Mouse (Mus musculus): ENCODE data around the gene Igfbp2.

Gene Igfbp2

GRCm38 (mm10) chr1:72809304-72809703, 15.0 kb upstream of the Igfbp2 start:
- POLR2A ChIA-PET = interaction anchor here in 3 of 4 experiments (0.5 to 8.9 kb wide), 13 partner anchors 7 to 62 kb away, joined by 3 to 276 read pairs (median 11); partner anchors contain the start of gene Igfbp2 (in 3 of the 3)
- CTCF ChIA-PET = no interaction called here

DNA sequence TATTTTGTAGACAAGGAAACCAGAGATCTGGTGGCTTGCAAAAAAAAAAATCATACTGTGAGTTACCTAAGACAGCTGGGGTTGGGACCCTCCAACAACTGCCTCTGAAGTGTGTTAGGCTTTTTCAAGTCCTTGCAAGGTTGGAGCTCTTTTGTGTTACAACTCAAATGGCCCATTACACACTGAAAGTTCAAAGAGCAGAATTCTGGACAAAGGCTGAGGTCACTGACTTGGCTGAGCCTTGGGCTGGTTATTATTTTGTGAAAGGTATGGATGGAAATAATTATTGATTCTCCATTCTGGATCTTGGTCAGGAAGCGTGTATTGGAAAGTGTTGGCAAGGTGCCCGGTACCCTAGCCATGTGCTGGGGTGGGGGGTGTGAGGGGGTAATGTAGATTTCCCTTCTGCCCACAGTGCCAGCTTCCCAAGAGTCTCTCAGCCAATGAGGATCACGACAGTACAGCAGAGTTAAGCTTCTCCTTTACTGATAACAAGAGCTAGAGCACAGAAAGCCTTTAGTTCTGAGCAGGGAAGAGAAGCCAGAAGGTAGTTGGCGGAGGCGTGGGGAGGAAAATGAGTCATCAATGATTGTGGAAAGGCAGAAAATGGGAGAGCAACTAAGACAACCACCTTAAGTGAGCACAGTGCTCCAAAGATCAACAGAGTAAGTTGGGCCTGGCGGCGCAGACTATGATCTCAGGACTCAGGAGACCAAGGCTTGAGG, 14.2 kb upstream of the Igfbp2 start:
- POLR2A ChIA-PET = interaction anchor here in 3 of 4 experiments (0.5 to 7.6 kb wide), 15 partner anchors 8 to 1161 kb away, joined by 3 to 95 read pairs (median 5); partner anchors contain the start of gene Igfbp2 (in 3 of the 3)
- CTCF ChIA-PET = interaction anchor here in 1 of 4 experiments (0.5 kb wide), 1 partner anchor 8 kb away, joined by 3 read pairs; no protein-coding TSS in a partner anchor

DNA sequence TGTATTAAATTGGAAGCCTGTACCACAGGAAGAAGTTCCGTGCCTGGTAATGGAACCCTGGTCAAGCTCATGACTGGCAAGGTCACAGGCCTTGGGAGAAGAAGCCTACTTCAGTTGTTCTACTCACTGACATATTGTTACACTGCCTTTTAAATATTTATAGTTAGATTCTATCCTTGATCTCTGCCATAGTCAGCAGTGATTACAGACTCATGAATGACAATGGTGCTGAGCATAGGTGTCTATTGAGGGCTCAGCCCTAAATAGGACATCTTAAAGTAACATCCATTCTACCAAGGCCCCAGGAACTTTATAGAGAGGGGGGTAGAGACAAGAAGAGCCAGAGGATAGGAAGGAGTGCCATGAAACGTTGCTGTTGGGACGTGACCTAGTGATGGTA, 13.2 kb upstream of the Igfbp2 start:
- ChIA-PET POLR2A (interaction anchor here in 3 of 4 experiments (0.5 to 7.6 kb wide), 13 partner anchors 8 to 1162 kb away, joined by 3 to 95 read pairs (median 6); partner anchors contain the start of gene Igfbp2 (in 3 of the 3)), CTCF (interaction anchor here in 1 of 4 experiments (0.5 kb wide), 1 partner anchor 9 kb away, joined by 3 read pairs; no protein-coding TSS in a partner anchor)

- ChIA-PET POLR2A (interaction anchor here in 3 of 4 experiments (0.5 to 7.6 kb wide), 18 partner anchors 8 to 569 kb away, joined by 3 to 95 read pairs (median 4); partner anchors contain the start of gene Igfbp2 (in 3 of the 3)), CTCF (interaction anchor here in 2 of 4 experiments (0.5 to 0.6 kb wide), 2 partner anchors 24 to 432 kb away, joined by 3 to 4 read pairs; no protein-coding TSS in a partner anchor)
Observed at GRCm38 (mm10) chr1:72813089-72813638, 11.1 kb upstream of the Igfbp2 start.

- ChIA-PET CTCF (interaction anchor here in 2 of 4 experiments (0.5 to 0.7 kb wide), 3 partner anchors 18 to 433 kb away, joined by 3 to 4 read pairs (median 3); no protein-coding TSS in a partner anchor), POLR2A (interaction anchor here in 3 of 4 experiments (0.6 to 7.6 kb wide), 26 partner anchors 8 to 1095 kb away, joined by 3 to 95 read pairs (median 4); partner anchors contain the start of gene Igfbp2 (in 3 of the 3))
Observed at GRCm38 (mm10) chr1:72813639-72814403, 10.5 kb upstream of the Igfbp2 start.

DNA sequence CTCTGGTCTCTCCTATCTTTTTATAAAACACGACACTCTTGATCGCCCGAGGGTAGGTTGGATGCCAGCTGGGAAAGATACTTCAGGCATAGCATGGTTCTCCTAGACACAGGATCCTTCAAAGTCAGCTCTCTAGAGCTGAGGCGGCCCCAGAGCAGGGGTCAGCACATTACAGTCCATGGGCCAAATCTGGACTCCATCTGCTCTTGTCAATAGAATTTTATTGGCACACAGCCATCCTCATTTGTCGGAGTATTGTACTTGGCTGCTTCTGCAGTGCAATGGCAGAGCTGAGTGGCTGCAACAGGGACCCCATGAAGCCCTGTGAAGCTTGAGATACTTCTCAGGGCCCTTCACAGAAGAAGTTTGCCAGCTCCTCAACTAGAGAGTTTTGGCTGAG, 9.1 kb upstream of the Igfbp2 start:
- POLR2A ChIA-PET = interaction anchor here in 3 of 4 experiments (0.6 to 7.6 kb wide), 11 partner anchors 8 to 507 kb away, joined by 3 to 95 read pairs (median 9); partner anchors contain the start of genes Igfbp2 (in 3 of the 3) and Rpl37a (in 1 of the 3)

DNA sequence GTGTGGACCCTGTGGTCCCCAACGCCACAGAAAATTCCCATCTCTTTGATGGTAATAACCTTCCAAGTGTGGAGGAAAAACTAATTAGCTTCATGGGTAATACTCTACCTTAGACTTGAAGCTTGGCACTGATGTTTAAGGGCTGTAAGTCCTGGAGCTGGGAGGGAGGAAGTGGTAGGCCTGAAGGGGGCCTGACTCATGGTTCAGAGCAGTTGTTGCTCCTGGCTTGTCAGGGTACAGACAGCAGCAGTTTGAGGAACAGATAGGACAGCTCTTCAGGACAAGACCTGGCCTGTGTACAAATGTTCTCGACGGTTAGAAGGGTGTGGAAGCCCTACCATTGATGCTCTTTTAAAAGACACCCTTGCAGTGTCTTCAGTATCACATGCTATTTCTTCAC, 8.7 kb upstream of the Igfbp2 start:
- POLR2A ChIA-PET = interaction anchor here in 3 of 4 experiments (0.6 to 7.6 kb wide), 9 partner anchors 8 to 104 kb away, joined by 3 to 95 read pairs (median 16); partner anchors contain the start of genes Igfbp2 (in 2 of the 3) and Rpl37a (in 1 of the 3)
- CTCF ChIA-PET = no interaction called here

More for the DNA sequence above, 9.1 kb upstream of the Igfbp2 start:
- CTCF ChIA-PET = no interaction called here

DNA sequence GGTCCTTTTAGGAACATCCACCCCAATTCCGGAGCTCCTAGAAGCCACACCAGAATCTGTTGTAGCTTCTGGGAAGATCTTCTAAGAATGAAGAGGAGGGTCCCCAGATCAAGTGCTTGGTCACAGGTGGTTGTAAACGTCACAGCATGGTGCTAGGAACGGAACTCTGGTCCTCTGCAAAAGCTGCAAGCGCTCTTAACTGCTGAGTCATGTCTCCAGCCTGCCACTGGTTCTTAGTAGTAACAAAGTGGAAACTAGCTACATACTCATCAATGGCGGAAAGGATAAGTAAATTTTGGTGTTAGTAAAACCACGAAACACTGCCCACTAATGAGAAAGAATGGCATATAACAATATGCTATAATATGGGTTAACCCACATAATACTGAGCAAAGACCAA, 4.3 kb upstream of the Igfbp2 start:
- ChIA-PET POLR2A (interaction anchor here (0.8 to 9.1 kb wide), 17 partner anchors 8 to 105 kb away, joined by 3 to 328 read pairs (median 4); no protein-coding TSS in a partner anchor), CTCF (interaction anchor here in 1 of 4 experiments (0.5 kb wide), 1 partner anchor 701 kb away, joined by 4 read pairs; no protein-coding TSS in a partner anchor)

- ChIA-PET POLR2A (interaction anchor here (0.5 to 9.1 kb wide), 51 partner anchors 8 to 1553 kb away, joined by 3 to 328 read pairs (median 11); partner anchors contain the start of genes Rpl37a (in 2 of the 4) and Smarcal1 (in 1 of the 4)), CTCF (interaction anchor here in 1 of 4 experiments (1.1 to 1.3 kb wide), 2 partner anchors 103 to 108 kb away, joined by 3 to 9 read pairs; no protein-coding TSS in a partner anchor)
Observed at GRCm38 (mm10) chr1:72822893-72823292, 1.4 kb upstream of the Igfbp2 start.

DNA sequence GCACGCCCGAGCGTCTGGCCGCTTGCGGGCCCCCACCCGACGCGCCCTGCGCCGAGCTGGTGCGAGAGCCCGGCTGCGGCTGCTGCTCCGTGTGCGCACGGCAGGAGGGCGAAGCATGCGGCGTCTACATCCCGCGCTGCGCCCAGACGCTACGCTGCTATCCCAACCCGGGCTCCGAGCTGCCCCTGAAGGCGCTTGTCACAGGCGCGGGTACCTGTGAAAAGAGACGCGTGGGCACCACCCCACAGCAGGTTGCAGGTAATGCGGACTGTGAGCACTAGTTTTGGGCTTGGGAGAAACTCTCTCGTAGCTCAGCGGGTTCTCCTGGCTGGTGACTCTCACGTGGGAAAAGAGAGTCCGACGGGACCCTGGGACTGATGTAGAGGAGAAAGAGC, 401 bp downstream of the Igfbp2 start:
- ChIA-PET CTCF (interaction anchor here in 2 of 4 experiments (0.5 to 1.1 kb wide), 4 partner anchors 19 to 597 kb away, joined by 3 to 5 read pairs (median 4); no protein-coding TSS in a partner anchor), POLR2A (interaction anchor here (0.6 to 9.1 kb wide), 72 partner anchors 8 to 608 kb away, joined by 3 to 328 read pairs (median 6); partner anchors contain the start of genes Rpl37a (in 2 of the 4), Igfbp5 (in 1 of the 4), Pecr (in 1 of the 4) and Tmem169 (in 1 of the 4))

DNA sequence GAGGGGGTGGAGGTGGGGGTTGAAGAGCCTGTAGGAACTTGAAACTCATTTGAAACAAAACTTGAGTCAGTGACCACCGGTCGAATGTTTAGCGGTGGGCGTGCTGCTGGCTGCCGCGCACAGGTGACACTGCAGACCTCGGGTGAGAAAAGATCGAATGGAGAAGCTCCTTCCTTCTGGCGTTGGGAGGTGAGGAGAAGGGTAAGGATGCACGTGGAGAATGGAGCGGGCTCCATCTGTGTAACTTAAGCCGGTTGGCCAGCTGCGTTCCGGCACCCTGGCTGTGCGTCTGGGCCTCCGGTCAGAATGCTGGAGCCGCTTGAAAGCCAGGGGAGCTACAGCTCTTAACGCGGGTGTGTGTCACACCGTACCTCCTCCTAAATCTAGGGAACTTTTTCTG, 983 bp downstream of the Igfbp2 start:
- CTCF ChIA-PET = interaction anchor here in 2 of 4 experiments (0.6 to 1.1 kb wide), 3 partner anchors 19 to 598 kb away, joined by 3 to 4 read pairs (median 3); no protein-coding TSS in a partner anchor
- POLR2A ChIA-PET = interaction anchor here (0.6 to 9.1 kb wide), 75 partner anchors 8 to 914 kb away, joined by 3 to 328 read pairs (median 4); partner anchors contain the start of genes Rpl37a (in 2 of the 4), Igfbp5 (in 1 of the 4), Pecr (in 1 of the 4) and Tmem169 (in 1 of the 4)

DNA sequence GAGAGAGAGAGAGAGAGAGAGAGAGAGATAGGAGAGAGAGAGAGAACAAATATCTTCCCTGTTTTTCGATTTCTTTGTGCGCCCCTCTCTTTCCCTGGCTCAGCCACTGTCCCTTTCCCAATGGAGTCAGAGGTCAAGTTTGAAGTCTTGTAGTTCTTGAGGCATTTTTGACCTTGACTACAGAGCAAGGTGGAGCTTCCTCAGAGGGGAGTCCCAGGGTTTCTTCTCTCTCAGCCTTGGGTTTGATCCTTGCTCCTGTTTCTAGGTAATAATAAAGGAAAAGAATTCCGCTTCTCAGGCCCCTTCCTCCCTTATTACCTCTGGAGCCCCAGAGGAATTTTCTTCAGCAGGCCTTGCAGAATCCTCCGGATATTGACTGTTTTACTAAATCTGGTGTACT, 1.6 kb downstream of the Igfbp2 start:
- ChIA-PET POLR2A (interaction anchor here (0.7 to 9.1 kb wide), 52 partner anchors 8 to 913 kb away, joined by 3 to 328 read pairs (median 6); partner anchors contain the start of genes Pecr (in 1 of the 4), Rpl37a (in 1 of the 4) and Tmem169 (in 1 of the 4)), CTCF (interaction anchor here in 2 of 4 experiments (0.6 to 0.7 kb wide), 2 partner anchors 24 to 45 kb away, joined by 3 to 4 read pairs; no protein-coding TSS in a partner anchor)

- ChIA-PET CTCF (interaction anchor here in 2 of 4 experiments (0.7 kb wide), 2 partner anchors 10 to 25 kb away, joined by 4 to 6 read pairs; no protein-coding TSS in a partner anchor), POLR2A (interaction anchor here (0.6 to 9.1 kb wide), 30 partner anchors 8 to 570 kb away, joined by 3 to 328 read pairs (median 8); partner anchors contain the start of gene Rpl37a (in 1 of the 4))
Observed at GRCm38 (mm10) chr1:72826446-72826845, 2.1 kb downstream of the Igfbp2 start.

DNA sequence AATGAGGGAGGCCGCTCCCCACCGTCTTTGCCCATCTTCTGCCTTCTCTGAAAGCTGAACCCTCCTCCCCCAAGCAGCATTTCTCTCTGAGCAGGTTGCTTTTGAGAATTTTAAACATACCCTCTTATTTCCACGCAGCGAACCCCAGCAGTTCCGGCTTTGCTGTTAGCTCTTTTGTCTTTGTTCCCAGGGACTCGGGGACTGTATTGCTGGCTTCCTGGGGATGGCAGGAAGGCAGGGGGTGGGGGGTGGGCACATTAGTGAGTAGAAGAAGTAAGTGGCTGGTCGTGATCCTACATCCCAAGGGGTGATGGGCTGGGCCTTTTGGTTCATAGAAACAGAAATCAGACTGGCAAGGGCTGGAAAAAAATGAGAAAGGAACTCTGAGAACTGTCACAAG, 2.6 kb downstream of the Igfbp2 start:
- ChIA-PET CTCF (interaction anchor here in 1 of 4 experiments (0.7 kb wide), 1 partner anchor 10 kb away, joined by 6 read pairs; no protein-coding TSS in a partner anchor), POLR2A (interaction anchor here (0.6 to 9.1 kb wide), 22 partner anchors 12 to 514 kb away, joined by 3 to 328 read pairs (median 34); no protein-coding TSS in a partner anchor)

GRCm38 (mm10) chr1:72827411-72828315, 3.4 kb downstream of the Igfbp2 start:
- POLR2A ChIA-PET = interaction anchor here (0.6 to 9.1 kb wide), 26 partner anchors 8 to 113 kb away, joined by 3 to 328 read pairs (median 5); no protein-coding TSS in a partner anchor
- CTCF ChIA-PET = no interaction called here

GRCm38 (mm10) chr1:72828843-72829242, 4.5 kb downstream of the Igfbp2 start:
- CTCF ChIA-PET = no interaction called here
- POLR2A ChIA-PET = interaction anchor here (0.7 to 6.8 kb wide), 18 partner anchors 8 to 111 kb away, joined by 3 to 195 read pairs (median 4); no protein-coding TSS in a partner anchor

All from embryonic stem cell, embryonic (primary cell).